Mouse (Mus musculus) stomach, postnatal 0 days (tissue): ENCODE results near the gene Cd99l2.

Experiments used
- CTCF ChIP-seq: IDR thresholded peaks from 2 replicates; pipeline ENCODE4 v1.5.1; 2016; ENCODE audit warnings: antibody characterized with exemption, low read depth, mild to moderate bottlenecking, moderate library complexity
- EP300 ChIP-seq: optimal IDR thresholded peaks from 2 replicates; pipeline ENCODE3; 2016; ENCODE audit warnings: antibody characterized with exemption

GRCm38 (mm10) chrX:71532635-71533034 is 40.0 kb upstream of the Cd99l2 start:
- TF ChIP-seq EP300 (no peak), CTCF (0 out of 2 replicates have a peak, but pooled peaks have one; percentile 15)
